In genomic region chrX:162087291-162087690, GRCm38 (mm10) we compare ENCODE assay signal across 9 mouse cellular contexts.
DNase-seq lines count a peak whose midpoint lies in the region; ATAC-seq lines count a peak whose summit lies in the region.
"Had no signal": no experiment of that assay in that cellular context is flagged by ENCODE, and none has a peak within 500 bp of the region (broad histone marks: within the 10 kb centered on the region; RNA-seq: fewer than 3 reads in every experiment).

No protein-coding gene starts in this region.

- no peaks in the 10 kb centered on the region for H3K4me1 ChIP-seq in hindbrain, embryonic 15.5 days (replicated peaks)
- no peaks in the 10 kb centered on the region for H3K4me1 ChIP-seq in neural tube, embryonic 14.5 days (ENCODE audit: control insufficient read depth, insufficient read depth, low read length)

- H3K27me3 ChIP-seq in hindbrain, embryonic 15.5 days, result peaks cover 30% of the 10 kb centered on the region; the same call in 1 of the 2 replicates
- no peaks in the 10 kb centered on the region for H3K27me3 ChIP-seq in neural tube, embryonic 14.5 days (ENCODE audit: control insufficient read depth, insufficient read depth, low read length)
- H3K27me3 ChIP-seq: embryonic facial prominence, embryonic 15.5 days had no signal

- 39% methylated on average over 4 of the region's 4 CpGs for WGBS in hindbrain, embryonic 15.5 days
- WGBS in neural tube, embryonic 14.5 days, result 47% methylated on average over 4 of the region's 4 CpGs

- no peaks in the 10 kb centered on the region for H3K36me3 ChIP-seq in hindbrain, embryonic 15.5 days
- H3K36me3 ChIP-seq in neural tube, embryonic 14.5 days (ENCODE audit: control insufficient read depth, insufficient read depth, low read length), result no peaks in the 10 kb centered on the region
- H3K36me3 ChIP-seq: embryonic facial prominence, embryonic 15.5 days had no signal

- no peak overlapping the region for H3K4me3 ChIP-seq in hindbrain, embryonic 15.5 days
- no peak overlapping the region for H3K4me3 ChIP-seq in neural tube, embryonic 14.5 days (ENCODE audit: low read depth, low read length)
- H3K4me3 ChIP-seq: embryonic facial prominence, embryonic 15.5 days had no signal

- DNase-seq in embryo, embryonic 10.5 days (ENCODE audit: low spot score), result peak; percentile 5
- no peak for DNase-seq in embryo, embryonic 9.5 days (ENCODE audit: extremely low spot score)
- DNase-seq in cerebellum, adult 11-12 months, result peak; percentile 9
- no peak for DNase-seq in urinary bladder, postnatal 10 days (ENCODE audit: low spot score)
- DNase-seq in gastrocnemius, postnatal 36 days, result no peak
- no peak for DNase-seq in adipocyte (ENCODE audit: low spot score)

- no peak overlapping the region for H3K9ac ChIP-seq in hindbrain, embryonic 15.5 days
- no peak overlapping the region for H3K9ac ChIP-seq in neural tube, embryonic 14.5 days (replicated peaks; ENCODE audit: low read depth, low read length)
- H3K9ac ChIP-seq: embryonic facial prominence, embryonic 15.5 days had no signal

- no peak overlapping the region for H3K4me2 ChIP-seq in hindbrain, embryonic 15.5 days
- H3K4me2 ChIP-seq in neural tube, embryonic 14.5 days (ENCODE audit: low read depth, low read length), result no peak overlapping the region
- H3K4me2 ChIP-seq: embryonic facial prominence, embryonic 15.5 days had no signal

- H3K27ac ChIP-seq in hindbrain, embryonic 15.5 days (replicated peaks), result no peak overlapping the region
- no peak overlapping the region for H3K27ac ChIP-seq in neural tube, embryonic 14.5 days (ENCODE audit: low read depth, low read length)
- H3K27ac ChIP-seq: embryonic facial prominence, embryonic 15.5 days had no signal

- intact Hi-C loops in gastrocnemius, postnatal 36 days (cut with DNase I), result no loop called here

- H3K9me3 ChIP-seq in hindbrain, embryonic 15.5 days, result no peaks in the 10 kb centered on the region
- H3K9me3 ChIP-seq in neural tube, embryonic 14.5 days (ENCODE audit: control insufficient read depth, low read length), result no peaks in the 10 kb centered on the region
- H3K9me3 ChIP-seq: embryonic facial prominence, embryonic 15.5 days had no signal

- ATAC-seq in hindbrain, embryonic 15.5 days (ENCODE audit: low FRiP score, low read depth), result peak; percentile 93
- ATAC-seq in neural tube, embryonic 14.5 days (ENCODE audit: low read depth), result peak; percentile 84; the same call in 1 of the 2 replicates

Comparison
In these comparisons a context has a peak if more than half of its experiments do, and no peak if none do; other contexts are left out.
1. DNase-seq: peak in embryo, embryonic 10.5 days (single experiment) and cerebellum, adult 11-12 months (single experiment); none in embryo, embryonic 9.5 days (single experiment), urinary bladder, postnatal 10 days (single experiment), gastrocnemius, postnatal 36 days (0 of 2) and adipocyte (single experiment).